Mouse (Mus musculus): ENCODE results near the gene Etfbkmt.
"Not testable (repeated sequence)": the region's sequence is repeated elsewhere in the genome, so short reads cannot be mapped to it uniquely, and the experiment has no call there.

Gene Etfbkmt

DNA sequence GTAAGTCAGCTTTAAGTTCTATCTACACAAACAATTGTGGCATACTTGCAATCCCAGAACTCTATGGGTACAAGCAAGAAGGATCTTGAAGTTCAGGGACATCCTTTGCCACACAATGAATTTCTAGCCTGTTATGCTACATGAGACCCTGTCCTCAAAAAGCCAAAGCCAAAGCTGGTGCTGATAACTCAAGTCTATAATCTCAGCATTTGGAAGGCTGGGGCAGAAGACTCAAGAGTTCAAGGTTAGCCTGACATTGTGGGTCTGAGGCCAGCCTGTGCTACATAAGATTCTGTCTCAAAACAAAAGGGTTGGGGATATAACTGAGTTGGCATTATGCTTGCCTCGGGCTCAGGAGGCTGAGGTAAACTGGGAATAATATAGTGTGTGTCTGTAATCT lies 47.7 kb downstream of the Etfbkmt start:
- no peak for DNase-seq

DNA sequence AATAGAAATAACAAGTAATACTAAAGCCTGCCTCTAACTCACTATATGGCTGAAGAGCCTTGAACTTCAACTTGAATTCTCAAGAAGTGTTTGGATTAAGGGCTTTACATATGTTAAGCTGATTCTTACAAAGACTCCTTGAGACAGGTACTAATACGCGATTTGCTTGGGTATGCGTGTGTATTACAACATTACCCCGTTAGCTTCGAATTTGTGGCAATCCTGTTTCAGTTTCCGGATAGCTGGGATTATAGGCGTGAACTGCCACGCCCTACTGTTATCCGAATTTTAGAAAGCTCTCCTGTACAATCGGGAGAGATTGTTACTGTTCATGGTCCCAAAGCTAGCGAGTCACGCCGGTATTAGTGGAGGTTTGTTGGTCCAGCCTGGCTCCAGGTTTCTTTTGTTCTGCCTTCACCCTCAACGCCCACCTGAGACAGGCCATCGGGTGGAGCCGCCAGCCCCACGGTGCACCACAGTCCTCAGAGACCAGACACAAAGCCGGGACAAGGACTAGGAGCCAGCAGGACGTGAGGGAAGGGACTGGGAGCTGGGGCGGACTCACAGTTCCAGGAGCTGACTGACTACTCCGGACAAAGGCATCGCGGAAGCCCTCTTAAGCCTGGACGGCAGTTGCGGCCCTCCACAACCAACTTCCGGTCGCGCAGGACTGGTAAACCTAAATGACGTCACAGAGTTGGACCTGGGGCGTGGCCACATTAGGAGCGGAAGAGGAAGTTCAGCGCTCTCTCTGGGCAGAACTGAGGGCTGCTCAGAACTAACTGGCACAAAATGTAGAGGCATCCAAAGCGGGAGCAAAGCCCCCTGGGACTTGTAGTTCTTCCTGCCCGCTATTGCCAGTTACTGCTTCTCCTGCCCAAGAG lies 48.6 kb downstream of the Etfbkmt start, which contains the start of gene Amn1:
Amn1 (minus strand) TSS at position 672 of the 884 bp plus-strand sequence.
- peak; percentile 95 for DNase-seq

DNA sequence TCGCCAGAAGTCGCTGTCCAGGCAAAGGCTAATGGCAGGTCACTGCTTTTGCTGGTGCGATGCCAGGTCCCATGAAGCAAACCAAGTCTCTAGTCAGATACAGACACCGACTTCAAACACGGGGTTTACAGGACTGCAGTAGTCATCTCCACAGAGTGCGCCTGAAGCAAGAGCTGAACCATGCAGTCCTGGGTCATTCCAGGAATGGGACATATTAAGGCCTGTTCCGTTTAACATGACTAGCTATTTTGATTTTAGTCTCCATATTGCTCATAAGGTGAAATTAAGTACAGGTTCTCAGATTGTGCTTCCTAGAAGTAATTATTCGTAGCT lies 49.2 kb downstream of the Etfbkmt start:
- no peak for DNase-seq

DNA sequence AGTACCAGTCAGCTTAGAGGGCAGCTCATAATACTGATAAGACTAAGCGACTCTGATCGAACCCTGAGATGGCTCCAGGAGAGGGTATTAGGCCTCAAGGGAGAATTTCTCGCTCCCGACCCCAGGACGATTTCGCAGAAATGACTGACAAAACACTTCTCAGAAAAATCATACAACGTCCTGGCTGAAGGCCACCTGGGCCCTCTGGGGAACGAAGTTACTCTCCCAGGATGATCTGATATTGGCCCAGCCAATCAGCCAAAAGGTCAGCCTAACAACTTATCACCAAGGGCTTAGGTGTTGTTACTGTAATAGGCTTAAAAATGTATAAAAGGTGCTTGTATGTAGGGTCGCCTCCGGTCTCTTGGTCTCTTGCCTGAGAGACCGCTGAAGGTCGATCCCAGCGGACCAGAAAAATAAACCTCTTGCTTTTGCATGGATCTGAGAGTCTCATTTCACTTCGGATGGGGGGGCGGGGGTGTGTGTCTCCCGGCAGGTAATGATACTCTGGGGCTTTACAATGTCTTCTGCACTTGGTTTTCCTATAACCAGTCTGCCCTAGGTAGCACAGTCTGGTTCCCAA lies 49.8 kb downstream of the Etfbkmt start:
- no peak for DNase-seq

DNA sequence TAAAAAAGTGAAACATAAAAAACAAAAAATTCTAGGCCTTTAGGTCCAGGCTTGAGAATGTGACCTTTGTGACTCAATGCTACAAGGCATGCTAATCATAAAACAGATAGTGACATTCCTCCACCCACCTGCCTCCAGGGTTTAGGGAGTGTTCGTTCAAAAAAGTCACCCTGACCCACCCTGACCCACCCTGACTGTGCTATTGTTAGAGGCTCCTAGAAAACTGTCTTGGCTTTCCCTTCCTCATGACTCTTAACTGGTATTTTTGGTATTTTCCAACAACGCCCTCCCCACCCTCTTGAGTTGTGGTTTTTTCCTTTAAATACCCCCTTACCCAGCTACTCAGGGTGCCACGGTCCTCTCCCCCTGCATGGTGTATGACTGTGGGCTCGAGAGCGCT lies 52.3 kb downstream of the Etfbkmt start:
- DNase-seq, result not testable (repeated sequence)

DNA sequence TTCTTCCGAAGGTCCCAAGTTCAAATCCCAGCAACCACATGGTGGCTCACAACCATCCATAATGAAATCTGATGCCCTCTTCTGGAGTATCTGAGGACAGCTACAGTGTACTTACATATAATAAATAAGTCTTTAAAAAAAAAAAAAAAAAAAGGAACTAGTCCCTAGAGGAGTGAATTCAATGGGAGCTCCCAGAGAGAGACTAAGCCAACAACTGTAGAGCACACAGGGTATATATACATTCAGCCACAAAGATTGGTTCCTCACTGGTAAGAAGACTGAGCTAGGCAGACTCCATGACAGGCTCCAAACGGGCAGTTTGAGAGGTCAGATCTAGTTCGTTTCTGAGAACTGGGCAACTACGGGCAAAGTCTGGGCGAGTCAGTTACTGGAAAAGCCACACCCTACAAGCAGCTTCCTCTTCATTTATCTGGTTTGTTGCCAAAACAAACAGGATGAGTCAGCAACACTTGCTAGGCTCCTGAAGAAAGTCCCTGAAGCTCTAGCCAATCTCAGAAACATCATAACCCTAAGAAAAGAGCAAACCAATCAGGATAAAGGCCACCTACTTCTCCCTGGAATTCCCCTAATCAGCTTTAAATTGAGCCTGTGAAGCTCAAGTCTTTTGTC lies 53.7 kb downstream of the Etfbkmt start:
- DNase-seq, result no peak

DNA sequence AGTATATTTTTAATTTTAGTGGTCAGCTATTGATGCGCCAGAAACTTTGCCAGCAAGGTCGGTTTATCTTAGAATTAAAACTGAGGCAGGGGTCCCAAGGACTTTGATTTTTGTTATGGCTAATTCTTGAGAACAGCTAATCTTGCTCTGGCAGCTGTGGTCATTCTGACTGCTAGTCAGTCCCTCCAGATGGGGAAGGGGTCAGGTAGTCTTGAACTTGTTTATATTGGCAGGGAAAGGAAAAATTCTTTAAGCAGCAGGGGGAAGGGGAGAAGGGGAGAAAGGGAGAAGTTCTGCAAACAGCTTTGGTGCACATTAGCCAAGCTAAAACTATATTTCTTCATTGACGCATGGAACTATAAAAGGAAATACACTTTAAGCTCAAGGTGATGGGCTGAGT lies 57.5 kb downstream of the Etfbkmt start:
- no peak for DNase-seq

DNA sequence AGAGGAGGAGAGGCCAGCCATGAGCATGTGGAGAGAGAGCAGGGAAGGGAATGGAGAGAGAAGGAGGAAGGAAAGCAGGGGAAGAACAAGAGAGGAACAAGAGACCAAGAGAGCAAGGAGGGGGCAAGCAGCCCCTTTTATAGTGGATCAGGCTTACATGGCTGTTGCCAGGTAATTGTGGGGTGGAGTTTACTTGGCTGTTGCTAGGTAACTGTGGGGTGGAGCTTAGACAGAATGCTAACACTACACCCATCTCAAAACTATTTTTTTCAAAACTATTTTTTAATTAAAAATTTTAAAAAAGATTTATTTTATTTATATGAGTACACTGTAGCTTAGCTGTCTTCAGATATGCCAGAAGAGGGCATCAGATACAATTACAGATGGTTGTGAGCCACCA lies 58.9 kb downstream of the Etfbkmt start:
- DNase-seq, result no peak

Data from thymus, postnatal 25 days (tissue).